Mouse (Mus musculus): ENCODE measurements around the gene Lrrc8c.
A peak's percentile ranks its signal among the peaks of the same experiment; 100 is the strongest.

Lrrc8c gene

DNA sequence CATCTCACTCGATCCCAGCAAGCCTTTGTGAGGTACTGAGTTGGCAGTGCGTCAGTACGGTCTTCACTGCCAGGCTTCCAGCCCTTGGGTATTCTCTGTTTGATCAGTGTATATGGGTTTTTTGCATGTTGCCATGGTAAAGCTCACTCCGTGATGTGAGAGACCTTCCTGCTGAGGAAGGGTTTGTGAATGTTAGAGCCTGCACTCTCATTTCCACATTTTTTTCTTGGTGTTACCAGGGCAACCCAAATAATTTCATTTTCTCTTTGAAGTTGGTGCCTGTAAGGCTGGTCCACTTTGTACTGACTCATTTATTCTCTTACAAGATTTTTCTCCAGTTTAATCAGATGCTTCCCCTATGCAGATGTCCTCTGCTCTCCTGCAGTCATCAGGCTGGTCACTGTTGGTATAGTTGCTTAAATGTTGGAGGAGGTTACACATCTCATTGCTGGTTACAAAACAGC is 38.6 kb downstream of the Lrrc8c start:
- no peak for DNase-seq

DNA sequence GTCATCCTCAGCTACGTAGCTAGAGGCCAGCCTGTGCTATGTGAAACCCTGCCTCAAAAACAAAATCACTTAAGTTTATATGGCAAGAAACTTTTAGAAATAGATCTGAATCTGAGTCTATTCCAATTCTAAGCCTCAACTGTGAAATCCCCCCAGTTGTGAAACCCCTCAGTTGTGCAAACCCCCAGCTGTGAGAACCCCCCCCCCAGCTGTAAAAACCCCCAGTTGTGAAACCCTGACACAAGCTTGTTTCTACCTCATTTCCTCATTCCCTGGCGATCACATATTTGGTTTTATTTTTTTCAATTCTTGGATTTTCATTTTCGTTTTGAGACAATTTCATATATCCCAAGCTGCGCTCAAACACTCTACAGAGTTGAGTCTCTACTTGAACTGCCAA is 39.3 kb downstream of the Lrrc8c start:
- DNase-seq: no peak

DNA sequence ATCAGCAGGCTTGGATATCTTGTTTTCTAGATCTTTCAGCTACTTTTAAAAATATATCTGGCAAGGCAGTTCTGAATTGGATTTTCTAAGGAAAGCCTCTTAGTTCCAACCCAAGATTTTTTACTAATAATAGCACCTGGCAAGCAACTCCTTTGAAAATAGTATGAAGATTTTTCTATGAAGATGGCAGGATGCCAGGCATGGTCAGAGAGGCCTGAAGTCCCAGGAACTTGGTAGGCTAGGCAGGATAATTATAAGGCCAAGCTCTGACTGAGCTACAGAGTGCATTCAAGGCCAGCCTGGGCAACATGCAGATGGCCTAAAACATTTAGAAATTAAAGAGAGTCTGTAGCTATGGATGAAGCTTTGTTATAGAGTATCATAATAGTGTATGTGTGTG is 42.7 kb downstream of the Lrrc8c start:
- DNase-seq: no peak

DNA sequence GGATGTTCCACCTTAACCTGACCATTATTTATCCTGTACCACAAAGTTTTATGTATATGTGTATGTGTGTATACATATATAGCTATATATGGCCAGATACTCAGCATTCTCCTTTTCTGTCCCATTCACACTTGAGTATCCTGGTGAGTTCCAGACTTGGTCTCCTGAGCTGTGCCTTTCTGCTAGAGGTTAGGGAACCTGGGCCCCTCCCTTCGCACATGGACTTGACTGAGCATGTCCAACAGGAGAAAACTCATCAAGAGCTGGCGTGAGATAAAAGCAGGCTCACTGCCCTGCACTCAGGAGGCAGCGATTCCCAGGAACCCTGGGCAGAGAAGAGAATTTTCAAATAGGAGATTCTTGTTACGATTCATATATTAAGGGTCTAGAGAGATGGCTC is 45.6 kb downstream of the Lrrc8c start:
- DNase-seq: no peak

DNA sequence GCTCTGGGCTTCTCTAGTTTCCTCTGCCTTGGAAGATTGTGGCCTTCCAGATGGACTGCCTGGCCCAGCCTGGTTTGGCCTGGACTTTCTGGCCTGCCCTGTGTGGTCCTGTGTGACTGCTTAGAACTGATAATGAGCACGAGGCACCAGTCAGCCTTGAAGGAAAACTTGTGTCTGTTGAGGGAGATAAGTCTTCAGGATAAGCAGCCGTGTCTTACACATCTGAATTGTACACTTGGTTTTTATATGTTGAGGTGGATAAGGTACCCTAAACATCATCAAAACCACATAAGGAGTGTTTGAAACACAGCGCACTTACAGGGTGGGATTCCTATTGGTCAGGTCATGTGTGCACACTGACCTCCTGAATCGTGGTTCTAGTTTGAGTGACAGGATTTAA is 46.6 kb downstream of the Lrrc8c start:
- DNase-seq: no peak

DNA sequence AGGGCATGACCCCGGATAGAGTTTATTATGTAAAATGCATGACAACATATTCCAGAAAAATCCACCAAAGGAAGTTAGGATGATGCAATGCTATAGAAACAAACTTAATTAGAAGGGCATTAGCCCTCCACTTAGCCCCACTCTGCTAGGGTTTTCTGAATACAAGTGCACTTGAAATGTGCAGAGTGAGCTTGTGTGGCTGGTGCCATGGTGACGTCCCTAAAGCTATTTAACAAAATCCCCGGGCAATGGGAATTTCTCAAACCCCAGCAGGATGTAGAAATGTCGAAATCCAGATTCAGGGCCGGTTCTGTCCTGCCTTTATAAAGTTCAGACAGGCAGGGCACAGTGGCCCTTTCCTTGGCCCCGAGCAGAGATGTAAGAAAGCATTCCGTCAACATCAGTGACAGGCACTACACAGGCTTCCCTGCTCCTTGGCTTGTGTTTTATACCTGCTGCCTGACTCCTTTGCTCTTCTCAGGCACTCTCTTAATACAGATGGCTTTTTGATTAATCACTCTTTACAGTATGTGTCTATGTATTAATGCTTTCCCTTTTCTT is 47.7 kb downstream of the Lrrc8c start:
- no peak for DNase-seq

DNA sequence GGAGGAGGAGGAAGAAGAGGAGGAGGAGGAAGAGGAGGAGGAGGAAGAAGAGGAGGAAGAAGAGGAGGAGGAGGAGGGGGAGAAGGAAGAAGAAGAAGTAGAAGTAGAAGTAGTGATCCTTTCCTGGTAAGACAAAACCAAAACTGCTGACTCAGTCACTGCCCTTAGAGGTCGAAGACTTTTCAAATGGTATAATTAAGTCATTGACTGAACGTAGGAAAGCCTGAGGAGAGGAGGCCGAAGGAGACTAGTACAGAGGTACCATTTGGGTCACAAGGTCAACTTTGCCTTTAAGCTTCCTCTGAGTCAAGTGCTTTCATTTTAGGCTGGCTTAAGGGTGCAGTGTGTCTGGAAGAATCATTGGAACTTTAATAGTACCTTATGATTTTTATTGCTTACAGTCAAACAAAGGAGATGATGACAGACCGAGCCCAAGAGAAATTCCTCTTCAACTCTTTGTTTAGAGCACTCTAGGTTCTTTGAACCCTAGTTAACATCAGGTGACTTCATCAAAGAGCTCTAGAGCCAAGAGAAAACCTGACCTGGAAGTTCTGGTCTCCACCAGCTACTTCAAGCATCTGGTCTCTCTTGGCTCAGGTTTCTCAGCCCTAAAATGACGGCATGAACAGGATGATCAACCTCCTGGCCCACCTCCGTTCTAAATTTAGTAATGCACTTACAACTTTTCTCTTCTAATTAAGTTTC is 49.0 kb downstream of the Lrrc8c start:
- no peak for DNase-seq

DNA sequence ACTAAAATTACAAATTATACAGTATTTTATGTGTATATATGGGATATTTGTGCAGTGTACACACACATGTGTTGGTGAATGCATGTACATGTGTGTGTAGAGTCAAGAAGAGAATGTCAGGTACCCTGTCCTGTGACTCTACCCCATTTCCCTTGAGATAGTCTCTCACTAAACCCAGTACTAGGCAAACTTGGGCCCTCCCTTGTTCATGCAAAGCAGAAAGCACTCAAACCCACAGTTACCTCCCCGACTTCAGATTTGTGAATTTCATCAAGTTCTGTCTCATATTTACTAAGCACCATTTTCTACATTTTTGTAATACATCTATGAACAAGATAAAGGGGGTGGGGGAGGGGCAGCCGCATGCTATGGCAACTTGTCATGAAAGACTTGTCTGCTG is 50.0 kb downstream of the Lrrc8c start:
- no peak for DNase-seq

DNA sequence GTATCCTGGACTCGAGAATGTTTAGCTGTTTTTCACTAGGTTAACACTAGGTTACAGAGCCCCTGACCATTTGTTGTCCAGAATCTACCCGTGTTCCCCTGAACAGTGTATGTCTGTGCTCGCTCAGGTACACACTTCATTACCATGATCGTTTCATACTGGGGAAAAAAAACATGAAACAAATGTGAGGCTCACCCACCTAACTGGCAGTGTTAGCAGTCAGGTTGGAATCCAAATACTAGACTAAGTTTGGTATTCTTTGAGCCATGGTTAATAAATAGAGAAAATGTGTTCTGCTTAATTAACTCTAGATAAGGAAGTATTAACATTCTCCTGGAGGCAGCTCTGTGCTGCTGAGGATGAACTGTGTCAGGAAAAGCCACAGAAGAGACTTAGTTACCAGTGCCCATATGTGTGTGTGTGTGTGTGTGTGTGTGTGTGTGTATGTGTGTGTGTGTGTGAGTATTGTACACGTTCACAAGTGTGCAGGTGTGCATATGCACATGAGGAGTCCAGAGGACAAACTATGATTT is 53.0 kb downstream of the Lrrc8c start:
- no peak for DNase-seq

DNA sequence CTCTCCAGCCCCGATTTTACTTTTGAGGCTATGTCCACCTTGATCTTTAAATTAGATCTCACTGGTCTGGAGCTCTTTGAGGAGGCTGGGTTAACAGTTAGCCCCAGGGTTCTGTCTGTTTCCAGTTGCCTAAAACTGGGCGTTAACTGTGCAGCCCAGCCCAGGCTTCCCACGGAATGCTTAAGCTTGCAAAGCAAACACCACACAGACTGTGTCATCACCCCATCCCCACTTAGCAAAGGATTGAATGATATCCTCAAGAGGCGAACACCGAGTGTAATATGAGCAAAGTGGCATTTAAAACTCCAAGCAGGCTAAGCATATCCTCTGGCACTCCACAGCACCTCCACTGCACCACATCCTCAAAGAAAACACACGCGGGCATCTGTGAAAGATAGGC is 53.7 kb downstream of the Lrrc8c start:
- DNase-seq: no peak

DNA sequence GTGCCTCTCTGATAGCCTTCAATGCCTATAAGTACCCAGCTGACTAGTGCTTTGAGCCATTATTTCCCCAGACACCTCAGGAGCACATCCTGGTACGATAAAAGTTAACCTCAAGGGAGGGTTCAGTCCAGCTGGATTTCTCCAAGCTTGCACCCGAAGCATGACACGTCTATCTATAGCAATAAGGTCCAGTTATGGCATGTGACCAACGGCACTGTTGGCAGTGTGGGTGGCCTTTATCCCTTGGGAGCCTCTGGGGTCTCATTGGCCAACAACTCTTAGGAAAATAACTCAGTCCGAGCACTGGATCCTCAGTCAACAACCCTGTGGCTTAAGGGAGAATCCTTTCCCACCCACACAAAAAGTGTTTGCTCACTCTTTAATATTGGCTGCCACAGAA is 55.6 kb downstream of the Lrrc8c start:
- DNase-seq: no peak

DNA sequence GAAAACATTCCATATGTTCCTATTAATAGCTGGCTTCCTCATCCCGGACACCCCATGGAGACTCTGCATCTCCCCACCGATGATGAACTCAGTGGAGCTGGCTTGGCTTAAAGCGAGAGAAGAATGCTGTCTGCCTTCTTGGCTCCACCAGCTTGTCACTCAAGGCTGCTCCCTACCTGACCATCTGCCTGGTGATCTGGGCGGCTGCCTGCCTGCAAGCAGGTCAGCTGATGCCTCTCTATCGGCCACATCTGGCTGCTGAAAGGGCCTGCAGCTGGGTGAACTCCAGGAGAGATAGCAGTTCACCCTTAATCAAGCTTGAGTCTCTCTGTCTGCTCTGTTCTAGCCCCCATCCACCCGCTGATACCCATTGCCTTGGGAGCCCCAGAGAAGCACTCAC is 56.7 kb downstream of the Lrrc8c start:
- no peak for DNase-seq

DNA sequence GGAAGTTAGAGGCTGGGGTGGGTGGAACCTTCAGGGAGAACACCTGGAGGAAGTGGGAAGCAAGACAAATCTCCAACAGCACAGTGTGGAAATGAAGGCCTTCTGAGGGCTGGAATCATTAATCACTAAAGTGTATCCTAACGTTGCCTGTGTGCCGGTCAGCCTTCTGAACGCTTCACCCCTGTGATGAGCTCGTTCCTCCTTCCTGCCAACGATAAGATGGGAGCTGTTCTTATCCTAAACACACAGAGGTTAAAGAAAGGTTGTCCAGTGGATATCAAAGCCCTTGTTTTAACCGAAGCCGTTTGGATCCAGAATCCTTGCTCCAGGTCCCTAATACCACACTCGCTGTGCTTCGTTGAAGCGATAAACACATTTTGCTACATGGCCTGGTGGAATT is 61.7 kb downstream of the Lrrc8c start:
- DNase-seq: no peak

DNA sequence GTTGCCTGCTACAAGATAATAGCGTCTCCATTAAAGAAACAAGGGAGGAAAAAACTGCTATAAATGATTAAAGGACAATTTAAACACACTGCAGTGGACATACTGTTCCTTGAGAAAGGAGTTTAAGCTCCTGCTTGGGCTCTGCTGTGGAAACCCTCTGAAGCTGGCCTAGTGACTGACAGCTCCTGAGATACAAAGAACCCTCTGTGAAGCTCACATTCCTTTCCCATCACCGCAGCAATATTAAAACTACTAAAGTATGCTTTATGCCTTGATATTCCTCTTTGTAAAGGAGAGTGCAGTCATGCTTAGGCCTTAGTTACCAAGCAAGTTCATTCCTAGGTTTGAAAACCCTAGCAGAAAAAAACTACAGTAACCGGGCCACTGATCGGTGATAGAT is 66.7 kb downstream of the Lrrc8c start:
- no peak for DNase-seq

DNA sequence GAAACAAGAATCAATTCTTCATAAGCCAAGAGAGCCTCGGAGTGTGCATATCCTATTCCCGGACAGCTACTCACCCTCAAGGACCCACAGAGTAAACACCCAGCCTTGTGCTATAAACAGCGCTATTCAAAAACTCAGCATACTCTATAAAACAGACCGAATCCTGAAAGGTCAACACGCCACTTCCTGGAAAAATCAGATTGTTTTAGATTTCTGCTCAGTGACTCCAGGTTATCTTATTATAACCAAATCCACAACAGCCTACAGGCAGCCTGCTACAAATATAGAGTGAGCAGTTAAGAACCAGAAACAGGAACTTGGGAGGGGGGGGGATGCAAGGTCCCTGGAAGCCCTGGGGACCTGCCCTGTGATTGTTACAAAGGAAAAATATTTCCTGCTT is 67.5 kb downstream of the Lrrc8c start:
- DNase-seq: no peak

DNA sequence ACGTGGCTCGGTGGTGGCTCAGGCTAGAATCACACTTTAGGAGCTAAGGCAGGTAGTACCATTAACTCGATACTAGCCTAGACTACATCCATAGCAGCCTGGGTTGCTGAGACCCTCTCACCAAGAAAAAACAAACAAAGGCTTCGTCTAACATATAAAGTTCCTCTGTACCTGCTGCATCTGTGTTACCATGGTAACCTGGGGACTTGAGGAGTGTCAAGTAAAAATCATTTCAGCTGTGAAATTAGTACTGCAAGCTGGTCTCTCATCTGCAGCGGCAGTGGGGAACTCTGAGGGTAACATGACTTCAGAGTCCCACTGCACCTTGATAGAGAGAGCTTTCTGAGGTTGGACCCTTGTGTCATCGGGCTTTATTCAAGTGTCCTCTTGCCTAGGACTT is 68.3 kb downstream of the Lrrc8c start:
- DNase-seq: no peak

DNA sequence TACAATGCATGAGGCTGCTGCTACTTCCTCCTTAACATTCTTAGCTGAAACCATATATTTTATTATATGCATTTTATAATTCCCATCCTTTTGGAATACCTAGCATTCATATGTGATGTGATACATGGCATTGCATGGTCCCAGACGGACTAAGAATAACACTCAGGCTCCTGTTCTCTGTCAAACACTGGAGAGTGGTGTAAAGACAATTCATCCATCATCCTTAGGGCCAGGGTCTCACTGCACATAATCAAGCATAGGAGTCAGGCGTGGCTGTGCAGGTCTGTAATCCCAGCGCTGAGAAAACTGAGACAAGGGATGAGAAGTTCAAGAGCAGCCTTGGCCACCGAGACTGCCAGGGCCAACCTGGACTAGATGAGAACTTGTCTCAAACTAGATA is 69.5 kb downstream of the Lrrc8c start:
- no peak for DNase-seq

DNA sequence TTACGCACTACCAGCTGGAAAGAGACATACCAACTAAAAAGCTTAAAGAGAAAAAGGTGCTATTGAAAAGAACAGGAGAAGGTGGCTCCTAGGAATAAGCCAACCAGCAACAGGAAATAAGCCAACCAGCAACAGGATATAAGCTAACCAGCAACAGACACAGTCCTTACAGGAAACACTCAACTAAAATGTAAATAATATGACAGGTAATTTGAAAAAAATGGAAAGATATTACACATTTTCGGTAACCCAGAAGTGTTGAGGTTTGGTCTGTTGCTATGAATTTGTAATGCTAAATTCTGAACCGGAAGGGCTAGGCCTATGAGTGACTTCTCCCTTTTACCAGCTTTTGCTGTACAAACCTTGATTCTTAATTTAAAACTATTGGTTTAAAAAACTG is 69.9 kb downstream of the Lrrc8c start:
- no peak for DNase-seq

DNA sequence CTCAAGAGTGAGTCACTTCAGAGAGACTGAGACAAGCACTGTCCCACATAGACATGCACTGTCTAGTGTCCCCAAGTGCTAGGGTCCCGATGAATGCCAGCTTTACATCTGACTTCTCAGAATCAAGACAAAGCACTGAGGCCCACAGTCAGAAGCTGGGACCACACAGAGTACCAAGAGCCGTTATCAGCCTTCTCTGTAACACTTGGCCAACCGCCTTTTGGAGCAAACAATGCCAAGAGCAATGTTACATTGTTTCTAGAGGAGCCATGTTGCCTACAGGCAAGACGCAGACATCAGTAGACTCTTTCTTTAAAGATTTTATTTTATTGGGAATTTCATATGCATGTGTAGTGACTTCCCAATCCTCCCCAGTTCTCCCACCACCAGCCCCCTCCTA is 73.2 kb downstream of the Lrrc8c start:
- no peak for DNase-seq

DNA sequence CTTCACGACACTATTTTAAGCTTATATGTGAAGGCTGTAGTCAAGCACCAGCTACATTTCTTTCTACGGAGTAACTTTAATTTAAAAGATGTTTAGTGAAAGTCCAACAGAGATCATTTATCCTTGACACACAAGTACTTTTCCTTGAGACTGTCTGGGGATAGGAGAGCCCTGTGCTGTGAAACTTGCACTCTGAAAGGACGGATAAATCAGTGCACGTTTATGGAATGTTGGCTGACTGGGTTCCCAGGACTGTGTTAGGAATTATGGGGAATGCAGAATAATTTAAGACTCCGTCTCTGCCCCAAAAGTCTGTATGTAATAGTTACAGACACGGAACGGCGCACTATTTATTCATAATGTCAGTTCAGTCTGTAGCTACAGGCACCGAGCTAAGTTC is 74.4 kb downstream of the Lrrc8c start:
- no peak for DNase-seq

DNA sequence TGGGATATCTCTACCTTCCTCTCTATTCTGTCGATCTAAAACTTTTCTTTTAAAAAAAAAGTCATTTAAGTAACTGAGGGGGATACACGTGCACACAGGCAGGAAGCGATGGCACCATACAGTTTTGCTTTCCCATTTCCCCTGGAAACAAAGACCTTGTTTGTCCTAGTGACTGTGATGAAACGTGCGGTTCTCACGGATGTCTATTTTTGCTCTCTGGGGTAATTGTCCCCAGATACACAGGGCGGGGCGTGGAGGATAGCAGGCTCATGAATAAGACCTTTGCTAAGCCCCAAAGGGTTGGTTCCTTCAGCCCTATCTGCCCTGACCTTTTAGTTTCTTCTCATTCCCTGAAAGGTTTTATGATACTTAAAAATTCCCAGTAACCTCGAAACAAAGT is 79.7 kb downstream of the Lrrc8c start:
- peak; percentile 31 for DNase-seq

DNA sequence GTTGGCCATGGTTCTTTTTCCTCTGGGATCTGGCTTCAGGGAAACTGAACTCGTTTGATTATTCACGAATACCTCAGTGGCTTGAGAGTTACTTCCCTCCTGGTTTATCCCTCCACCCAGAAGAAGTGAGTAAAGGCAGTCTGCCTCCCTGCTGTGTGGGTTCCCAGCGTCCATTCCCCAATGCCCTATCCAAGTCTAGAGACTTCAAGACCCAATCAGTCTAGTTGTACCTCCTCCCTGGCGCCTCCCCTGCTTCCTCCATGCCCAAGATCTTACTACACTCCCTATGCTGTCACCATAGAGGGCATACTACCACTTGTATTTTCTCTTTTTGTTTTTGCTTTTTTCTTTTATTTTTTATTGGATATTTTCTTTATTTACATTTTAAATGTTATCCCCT is 80.1 kb downstream of the Lrrc8c start:
- no peak for DNase-seq

DNA sequence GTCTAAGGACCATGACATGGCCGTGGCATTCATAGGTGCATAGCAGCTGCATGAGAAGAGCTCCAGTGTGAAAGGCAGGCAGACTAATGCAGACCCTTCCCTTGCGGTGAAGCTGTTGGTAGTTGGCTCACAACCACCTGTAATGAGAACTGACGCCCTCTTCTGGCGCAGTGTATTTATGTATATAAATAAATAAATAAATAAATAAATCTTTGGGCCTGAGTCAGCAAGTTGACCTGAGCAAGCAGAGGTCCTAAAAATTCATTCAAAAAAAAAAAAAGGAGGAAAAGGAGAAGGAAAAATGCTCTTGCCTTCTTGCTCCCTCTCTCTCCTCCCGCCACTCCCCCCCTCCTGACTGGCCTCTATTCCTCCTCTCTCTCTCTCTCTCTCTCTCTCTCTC is 81.8 kb downstream of the Lrrc8c start:
- no peak for DNase-seq

DNA sequence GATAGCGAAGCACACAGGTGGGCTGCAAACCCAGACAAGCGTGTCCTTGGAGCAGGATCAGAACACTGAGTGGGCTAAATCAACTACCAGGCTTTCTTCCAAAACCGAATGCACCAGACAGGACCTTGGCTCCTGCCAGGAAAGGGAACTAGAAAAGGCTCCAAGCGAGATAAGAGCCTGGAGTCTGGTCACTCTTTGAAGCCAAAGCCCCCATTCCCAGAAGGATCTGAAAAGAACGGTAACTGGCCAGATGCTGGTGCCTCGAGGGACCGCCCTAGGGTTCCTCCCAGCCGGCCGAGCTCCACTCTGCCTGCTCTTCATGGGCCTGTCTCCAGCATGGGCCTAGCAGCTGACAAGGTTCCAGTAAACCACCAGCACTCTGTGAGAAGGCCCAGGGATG is 83.4 kb downstream of the Lrrc8c start:
- no peak for DNase-seq

DNA sequence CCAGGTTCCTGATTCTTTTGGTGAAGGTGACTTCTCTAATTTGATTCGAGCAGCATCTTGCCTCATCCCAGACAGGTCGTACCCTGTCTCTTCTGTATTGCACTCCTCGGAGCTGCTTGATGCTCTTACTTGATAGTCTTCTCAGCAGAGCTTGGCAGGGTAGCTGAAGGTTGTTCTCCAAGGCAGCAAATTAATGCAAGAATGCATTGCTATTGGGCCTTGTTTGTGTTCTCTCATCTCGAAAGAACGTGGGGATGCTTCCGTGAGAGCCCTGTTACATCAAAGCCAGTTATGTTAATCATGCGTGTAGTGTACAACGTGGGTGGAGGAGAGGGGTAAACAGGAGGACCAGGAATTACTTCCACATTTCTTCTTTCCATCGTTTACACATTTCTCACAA is 86.5 kb downstream of the Lrrc8c start:
- DNase-seq: no peak
